Mouse (Mus musculus) kidney, embryonic 16.5 days (tissue): ENCODE results near the gene Dtl. TPM values are rescaled to one million over a fixed set of nuclear protein-coding genes. Genes with fewer than 3 reads are reported as not detected.

Source experiments
- ATAC-seq: fragments of 200-750 bp; cut with Nextera tagmentation; 2 replicates; pipeline ENCODE4 v1.8.0; 2017; ENCODE audit warnings: moderate TSS enrichment; ENCODE audit not compliant: low FRiP score, low TSS enrichment
- H3K27ac ChIP-seq: fragments of 300-500 bp; sonication (generic); 2 replicates; pipeline ENCODE4 v1.5.1; 2014; ENCODE audit warnings: low read length
- H3K27me3 ChIP-seq: fragments of 300-500 bp; sonication (generic); 2 replicates; pipeline ENCODE4 v1.6.1; 2014; ENCODE audit warnings: low read length, control low read depth, mixed read lengths; ENCODE audit not compliant: insufficient read depth
- H3K36me3 ChIP-seq: fragments of 300-500 bp; sonication (generic); 2 replicates; pipeline ENCODE4 v1.6.1; 2014; ENCODE audit warnings: low read length, control low read depth, mixed read lengths; ENCODE audit not compliant: insufficient read depth
- H3K4me1 ChIP-seq: fragments of 300-500 bp; sonication (generic); 2 replicates; pipeline ENCODE4 v1.6.1; 2014; ENCODE audit warnings: low read length, control low read depth, mixed read lengths; ENCODE audit not compliant: insufficient read depth
- H3K4me2 ChIP-seq: fragments of 300-500 bp; sonication (generic); replicated peaks from 2 replicates; pipeline ENCODE4 v1.6.1; 2014; ENCODE audit warnings: low read depth, low read length
- H3K4me3 ChIP-seq: fragments of 300-500 bp; sonication (generic); 2 replicates; pipeline ENCODE4 v1.5.1; 2014; ENCODE audit warnings: mild to moderate bottlenecking, low read length
- H3K9ac ChIP-seq: fragments of 300-500 bp; sonication (generic); replicated peaks from 2 replicates; pipeline ENCODE4 v1.6.1; 2014; ENCODE audit warnings: low read length
- H3K9me3 ChIP-seq: fragments of 300-500 bp; sonication (generic); 2 replicates; pipeline ENCODE4 v1.6.1; 2016; ENCODE audit warnings: low read length, control low read depth
- WGBS: fragments of 180-500 bp; shearing (Covaris S2); extraction: QIAGEN DNeasy Blood & Tissue Kit; methylation state at CpG from one replicate; pipeline ENCODE4 v1.1.7; 2014; 5-methylcytosine and 5-hydroxymethylcytosine counted together
- polyA plus RNA-seq: library from polyadenylated mRNA; unstranded; fragments of >200 nt; fragmentation: Nextera tagmentation; extraction: Ambion mirVana; gene quantifications from 2 replicates; pipeline ENCODE4 v1.2.1, GENCODE M21; 2015

The Dtl gene
- polyA plus RNA-seq, 1 experiment from 2014 or later, result 53.3 TPM

GRCm38 (mm10) chr1:191584483-191584882, 9.1 kb upstream of the Dtl start:
- no peak overlapping the region for H3K4me3 ChIP-seq
- H3K9me3 ChIP-seq, result no peaks in the 10 kb centered on the region; the same call in 1 of the 2 replicates
- H3K36me3 ChIP-seq, result peaks cover 57% of the 10 kb centered on the region
- ATAC-seq, result no peak
- no peak overlapping the region for H3K4me2 ChIP-seq
- no peak overlapping the region for H3K27ac ChIP-seq
- no peaks in the 10 kb centered on the region for H3K4me1 ChIP-seq
- 92% methylated on average over 4 of the region's 4 CpGs for WGBS
- no peak overlapping the region for H3K9ac ChIP-seq
- H3K27me3 ChIP-seq, result no peaks in the 10 kb centered on the region

- Histone ChIP-seq H3K4me1 (no peaks in the 10 kb centered on the region), H3K27ac (no peak overlapping the region), H3K27me3 (no peaks in the 10 kb centered on the region), H3K4me3 (no peak overlapping the region), H3K36me3 (peaks cover 56% of the 10 kb centered on the region), H3K4me2 (no peak overlapping the region), H3K9ac (no peak overlapping the region), H3K9me3 (no peaks in the 10 kb centered on the region; the same call in 1 of the 2 replicates)
- 95% methylated on average over 4 of the region's 4 CpGs for whole genome bisulfite sequencing
- no peak for ATAC-seq
Observed at GRCm38 (mm10) chr1:191583836-191584235, 8.5 kb upstream of the Dtl start.

GRCm38 (mm10) chr1:191581641-191582040, 6.3 kb upstream of the Dtl start:
- no peak for ATAC-seq
- Histone ChIP-seq H3K9ac (no peak overlapping the region), H3K27me3 (no peaks in the 10 kb centered on the region), H3K9me3 (no peaks in the 10 kb centered on the region), H3K4me2 (no peak overlapping the region), H3K36me3 (peaks cover 36% of the 10 kb centered on the region), H3K4me1 (peaks cover 18% of the 10 kb centered on the region), H3K27ac (no peak overlapping the region), H3K4me3 (no peak overlapping the region)
- WGBS, result 93% methylated on average over 4 of the region's 4 CpGs

- no peaks in the 10 kb centered on the region for H3K27me3 ChIP-seq
- H3K36me3 ChIP-seq, result peaks cover 30% of the 10 kb centered on the region
- no peak overlapping the region for H3K4me2 ChIP-seq
- no peak for ATAC-seq
- H3K4me1 ChIP-seq, result peaks cover 20% of the 10 kb centered on the region
- WGBS, result 88% methylated on average over 3 of the region's 3 CpGs
- no peaks in the 10 kb centered on the region for H3K9me3 ChIP-seq
- H3K9ac ChIP-seq, result no peak overlapping the region
- H3K4me3 ChIP-seq, result no peak overlapping the region
- H3K27ac ChIP-seq, result no peak overlapping the region
Observed at GRCm38 (mm10) chr1:191579524-191579923, 4.2 kb upstream of the Dtl start.

- Histone ChIP-seq H3K9me3 (no peaks in the 10 kb centered on the region), H3K4me1 (peaks cover 28% of the 10 kb centered on the region), H3K4me3 (peak overlapping the region; percentile 96), H3K9ac (peak overlapping the region; percentile 87), H3K27me3 (no peaks in the 10 kb centered on the region), H3K27ac (peak overlapping the region; percentile 94), H3K36me3 (peaks cover 10% of the 10 kb centered on the region; the same call in 1 of the 2 replicates), H3K4me2 (peak overlapping the region; percentile 82)
- ATAC-seq, result peak; percentile 52
- under 1% methylated on average over 52 of the region's 52 CpGs for WGBS
Observed at GRCm38 (mm10) chr1:191574871-191575457, 380 bp downstream of the Dtl start.

GRCm38 (mm10) chr1:191573906-191574639, 1.3 kb downstream of the Dtl start:
- under 1% methylated on average over 13 of the region's 13 CpGs for WGBS
- no peaks in the 10 kb centered on the region for H3K9me3 ChIP-seq

GRCm38 (mm10) chr1:191570415-191570814, 4.9 kb downstream of the Dtl start:
- 0 out of 2 replicates have a peak, but pooled peaks cover 8% of the 10 kb centered on the region for H3K4me1 ChIP-seq
- no peak overlapping the region for H3K4me3 ChIP-seq
- WGBS, result 90% methylated on average over 3 of the region's 3 CpGs
- H3K36me3 ChIP-seq, result peaks cover 19% of the 10 kb centered on the region
- no peaks in the 10 kb centered on the region for H3K27me3 ChIP-seq
- no peak for ATAC-seq
- H3K27ac ChIP-seq, result no peak overlapping the region
- H3K4me2 ChIP-seq, result no peak overlapping the region
- no peaks in the 10 kb centered on the region for H3K9me3 ChIP-seq
- H3K9ac ChIP-seq, result no peak overlapping the region

More at GRCm38 (mm10) chr1:191573906-191574639, 1.3 kb downstream of the Dtl start:
- Histone ChIP-seq H3K27me3 (no peaks in the 10 kb centered on the region), H3K9ac (peak overlapping the region; percentile 87), H3K4me1 (peaks cover 28% of the 10 kb centered on the region), H3K4me2 (peak overlapping the region; percentile 82), H3K36me3 (peaks cover 4% of the 10 kb centered on the region), H3K27ac (peak overlapping the region; percentile 94), H3K4me3 (peak overlapping the region; percentile 96)
- ATAC-seq, result no peak

- no peak overlapping the region for H3K9ac ChIP-seq
- H3K4me1 ChIP-seq, result 0 out of 2 replicates have a peak, but pooled peaks cover 8% of the 10 kb centered on the region
- H3K27me3 ChIP-seq, result no peaks in the 10 kb centered on the region
- no peak overlapping the region for H3K27ac ChIP-seq
- peaks cover 19% of the 10 kb centered on the region for H3K36me3 ChIP-seq
- no peak overlapping the region for H3K4me3 ChIP-seq
- ATAC-seq, result no peak
- no peak overlapping the region for H3K4me2 ChIP-seq
- 90% methylated on average over 2 of the region's 2 CpGs for WGBS
- no peaks in the 10 kb centered on the region for H3K9me3 ChIP-seq
Observed at GRCm38 (mm10) chr1:191569625-191570024, 5.7 kb downstream of the Dtl start.

- H3K9ac ChIP-seq, result no peak overlapping the region
- peaks cover 19% of the 10 kb centered on the region for H3K36me3 ChIP-seq
- H3K27me3 ChIP-seq, result no peaks in the 10 kb centered on the region
- 74% methylated on average over 1 of the region's 1 CpGs for WGBS
- H3K4me3 ChIP-seq, result no peak overlapping the region
- H3K4me2 ChIP-seq, result no peak overlapping the region
- H3K4me1 ChIP-seq, result 0 out of 2 replicates have a peak, but pooled peaks cover 4% of the 10 kb centered on the region
- ATAC-seq, result no peak
- H3K9me3 ChIP-seq, result no peaks in the 10 kb centered on the region
- no peak overlapping the region for H3K27ac ChIP-seq
Observed at GRCm38 (mm10) chr1:191567859-191568258, 7.5 kb downstream of the Dtl start.

- peaks cover 10% of the 10 kb centered on the region; the same call in 1 of the 2 replicates for H3K36me3 ChIP-seq
Observed at GRCm38 (mm10) chr1:191562823-191563365, 12.4 kb downstream of the Dtl start.

More at GRCm38 (mm10) chr1:191562823-191563365, 12.4 kb downstream of the Dtl start:
- Histone ChIP-seq H3K27me3 (no peaks in the 10 kb centered on the region), H3K4me2 (no peak overlapping the region), H3K27ac (no peak overlapping the region), H3K9ac (no peak overlapping the region), H3K4me1 (no peaks in the 10 kb centered on the region), H3K4me3 (no peak overlapping the region), H3K9me3 (no peaks in the 10 kb centered on the region)
- no peak for ATAC-seq
- WGBS, result 69% methylated on average over 6 of the region's 6 CpGs
